Mouse (Mus musculus): ENCODE measurements around the gene Atp5s. TPM values are rescaled to one million over a fixed set of nuclear protein-coding genes. Genes with fewer than 3 reads are reported as not detected.

The Atp5s gene
- polyA plus RNA-seq, 1 experiment from 2014 or later, result 18.5 TPM

DNA sequence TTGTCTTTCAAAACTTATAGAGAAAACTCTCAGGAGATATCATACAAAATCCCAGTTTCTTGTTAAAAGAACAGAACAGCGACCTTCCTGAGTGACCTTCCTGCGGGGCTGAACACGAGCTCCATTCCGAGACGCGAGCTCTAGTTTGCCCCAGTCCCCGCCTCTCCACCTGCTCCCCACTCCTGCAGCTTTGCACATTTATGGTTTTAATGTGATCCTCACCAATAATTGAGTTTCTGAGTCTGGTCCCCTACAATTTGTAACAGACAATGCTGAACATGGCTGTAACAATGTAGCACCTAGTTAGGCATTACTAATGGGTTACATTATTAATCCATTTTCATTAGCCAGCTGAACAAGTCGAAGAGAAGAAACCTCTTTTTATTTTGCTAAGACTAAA is 56.7 kb downstream of the Atp5s start:
- Histone ChIP-seq H3K36me3 (ENCODE audit: insufficient read depth, low read length) (no peaks in the 10 kb centered on the region), H3K4me3 (ENCODE audit: low read depth, low read length) (no peak overlapping the region), H3K4me2 (replicated peaks; ENCODE audit: low read depth, low read length) (no peak overlapping the region), H3K4me1 (ENCODE audit: insufficient read depth, low read depth, low read length) (peaks cover 8% of the 10 kb centered on the region; the same call in 1 of the 2 replicates), H3K9me3 (ENCODE audit: low read length) (no peaks in the 10 kb centered on the region), H3K9ac (replicated peaks; ENCODE audit: low read depth) (no peak overlapping the region), H3K27ac (ENCODE audit: low read length) (no peak overlapping the region), H3K27me3 (replicated peaks; ENCODE audit: insufficient read depth, low read length) (no peaks in the 10 kb centered on the region)
- WGBS, result 85% methylated on average over 8 of the region's 8 CpGs
- DNase-seq (ENCODE audit: low spot score) (no peak), ATAC-seq (no peak)
- TF ChIP-seq CTCF (IDR thresholded peaks at IDR 0.05) (no peak), EP300 (IDR thresholded peaks at IDR 0.05) (no peak)

GRCm38 (mm10) chr12:69781935-69782650 is 57.3 kb downstream of the Atp5s start:
- Histone ChIP-seq H3K9ac (replicated peaks; ENCODE audit: low read depth) (no peak overlapping the region), H3K27me3 (replicated peaks; ENCODE audit: insufficient read depth, low read length) (no peaks in the 10 kb centered on the region), H3K9me3 (ENCODE audit: low read length) (no peaks in the 10 kb centered on the region), H3K36me3 (ENCODE audit: insufficient read depth, low read length) (no peaks in the 10 kb centered on the region), H3K4me2 (replicated peaks; ENCODE audit: low read depth, low read length) (no peak overlapping the region), H3K4me3 (ENCODE audit: low read depth, low read length) (no peak overlapping the region), H3K27ac (ENCODE audit: low read length) (no peak overlapping the region), H3K4me1 (ENCODE audit: insufficient read depth, low read depth, low read length) (0 out of 2 replicates have a peak, but pooled peaks cover 3% of the 10 kb centered on the region)
- no peak for ATAC-seq
- no peak for DNase-seq (ENCODE audit: low spot score)
- 65% methylated on average over 10 of the region's 10 CpGs for WGBS
- no peak for TF ChIP-seq EP300 (IDR thresholded peaks at IDR 0.05)
- TF ChIP-seq CTCF (IDR thresholded peaks at IDR 0.05), result no peak

DNA sequence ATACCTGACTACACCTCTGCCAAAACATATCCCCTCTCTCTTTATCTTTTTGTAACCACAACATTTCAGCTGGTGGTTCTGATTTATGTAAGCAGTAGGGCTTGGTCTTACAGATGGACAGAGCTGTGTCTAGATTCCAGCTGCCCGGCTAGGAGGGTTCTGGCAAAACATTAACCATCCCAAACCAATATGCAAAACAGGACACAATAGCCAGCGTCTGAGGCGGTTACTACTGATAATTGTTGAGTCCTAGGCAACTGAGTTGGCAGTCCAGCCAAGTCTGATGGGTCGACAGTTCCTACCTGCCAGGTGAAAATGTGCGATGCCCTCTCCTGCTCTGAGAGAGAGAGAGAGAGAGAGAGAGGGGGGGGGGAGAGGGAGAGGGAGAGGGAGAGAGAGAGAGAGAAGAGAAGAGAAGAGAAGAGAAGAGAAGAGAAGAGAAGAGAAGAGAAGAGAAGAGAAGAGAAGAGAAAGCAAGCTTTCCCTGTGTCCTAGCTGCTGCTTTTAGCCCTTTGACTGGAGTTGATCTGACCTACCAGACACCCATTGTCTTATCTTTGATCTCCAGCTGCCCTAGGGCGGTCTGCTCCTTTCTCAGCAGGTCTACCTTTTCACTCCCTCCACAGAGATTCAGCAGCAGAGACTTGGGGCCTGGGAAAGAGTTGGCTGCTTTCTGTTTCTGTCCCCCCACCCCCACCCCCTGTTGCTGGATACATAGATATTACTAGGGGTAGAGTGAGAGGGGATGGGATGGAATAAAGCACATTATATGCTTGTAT is 58.7 kb downstream of the Atp5s start:
- Histone ChIP-seq H3K4me3 (ENCODE audit: low read depth, low read length) (no peak overlapping the region), H3K9ac (replicated peaks; ENCODE audit: low read depth) (no peak overlapping the region), H3K27me3 (replicated peaks; ENCODE audit: insufficient read depth, low read length) (no peaks in the 10 kb centered on the region), H3K4me2 (replicated peaks; ENCODE audit: low read depth, low read length) (no peak overlapping the region), H3K9me3 (ENCODE audit: low read length) (no peaks in the 10 kb centered on the region), H3K4me1 (ENCODE audit: insufficient read depth, low read depth, low read length) (no peaks in the 10 kb centered on the region), H3K27ac (ENCODE audit: low read length) (no peak overlapping the region), H3K36me3 (ENCODE audit: insufficient read depth, low read length) (no peaks in the 10 kb centered on the region)
- WGBS, result 59% methylated on average over 6 of the region's 6 CpGs
- TF ChIP-seq EP300 (IDR thresholded peaks at IDR 0.05) (no peak), CTCF (IDR thresholded peaks at IDR 0.05) (no peak)
- ATAC-seq, result no peak
- DNase-seq (ENCODE audit: low spot score), result no peak

GRCm38 (mm10) chr12:69785471-69785870 is 60.7 kb downstream of the Atp5s start:
- no peaks in the 10 kb centered on the region for H3K4me1 ChIP-seq (ENCODE audit: insufficient read depth, low read depth, low read length)
- H3K4me2 ChIP-seq (replicated peaks; ENCODE audit: low read depth, low read length), result no peak overlapping the region
- DNase-seq (ENCODE audit: low spot score) (no peak), ATAC-seq (no peak)
- H3K4me3 ChIP-seq (ENCODE audit: low read depth, low read length), result no peak overlapping the region
- TF ChIP-seq EP300 (IDR thresholded peaks at IDR 0.05), result no peak
- TF ChIP-seq CTCF (IDR thresholded peaks at IDR 0.05), result no peak
- no peaks in the 10 kb centered on the region for H3K36me3 ChIP-seq (ENCODE audit: insufficient read depth, low read length)
- H3K9me3 ChIP-seq (ENCODE audit: low read length), result no peaks in the 10 kb centered on the region
- H3K9ac ChIP-seq (replicated peaks; ENCODE audit: low read depth), result no peak overlapping the region
- H3K27me3 ChIP-seq (replicated peaks; ENCODE audit: insufficient read depth, low read length), result 0 out of 2 replicates have a peak, but pooled peaks cover 4% of the 10 kb centered on the region
- 80% methylated on average over 9 of the region's 9 CpGs for WGBS
- no peak overlapping the region for H3K27ac ChIP-seq (ENCODE audit: low read length)

GRCm38 (mm10) chr12:69788380-69788779 is 63.6 kb downstream of the Atp5s start:
- no peak overlapping the region for H3K4me2 ChIP-seq (replicated peaks; ENCODE audit: low read depth, low read length)
- no peaks in the 10 kb centered on the region for H3K9me3 ChIP-seq (ENCODE audit: low read length)
- TF ChIP-seq EP300 (IDR thresholded peaks at IDR 0.05) (no peak), CTCF (IDR thresholded peaks at IDR 0.05) (no peak)

DNA sequence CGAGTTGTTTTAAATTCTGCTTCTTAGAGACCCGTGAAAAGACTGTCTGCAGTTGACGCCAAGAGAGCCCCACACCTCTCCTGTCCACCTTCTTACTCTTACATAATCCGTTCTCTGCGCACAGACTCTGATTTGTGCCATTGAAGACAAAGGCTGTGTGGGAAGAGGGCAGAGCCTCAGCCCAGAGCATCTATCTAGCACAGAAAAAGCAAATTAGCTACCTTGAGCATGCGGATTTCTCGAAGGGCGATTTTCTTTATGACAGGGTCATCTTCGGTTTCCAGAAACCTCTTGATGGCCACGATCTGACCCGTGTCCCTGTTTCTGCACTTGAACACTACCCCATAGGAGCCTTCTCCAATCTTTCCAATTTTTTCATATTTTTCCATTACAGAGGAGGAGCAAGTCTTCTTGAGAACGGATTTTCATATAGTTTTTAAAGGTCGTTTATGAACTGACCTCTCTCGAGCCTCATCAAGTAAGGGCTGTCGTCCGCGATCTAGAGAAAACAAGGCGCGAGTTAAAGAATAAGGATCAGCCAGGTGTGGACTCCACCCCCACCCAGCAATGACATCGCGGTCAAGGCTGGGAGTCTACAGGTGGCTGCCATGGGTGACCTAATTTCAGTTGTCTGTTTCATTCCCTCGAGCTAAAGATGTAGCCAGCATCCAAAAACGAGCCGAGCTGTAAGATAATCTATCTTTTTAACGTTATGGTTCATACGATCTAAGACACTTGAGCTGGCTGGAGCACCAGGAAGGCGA is 65.2 kb downstream of the Atp5s start:
- WGBS, result 37% methylated on average over 27 of the region's 27 CpGs
- TF ChIP-seq CTCF (IDR thresholded peaks at IDR 0.05), result no peak
- H3K9ac ChIP-seq (replicated peaks; ENCODE audit: low read depth), result 0 out of 2 replicates have a peak overlapping the region, but pooled peaks have one; percentile 17
- peak overlapping the region; percentile 73 for H3K4me2 ChIP-seq (replicated peaks; ENCODE audit: low read depth, low read length)
- H3K4me1 ChIP-seq (ENCODE audit: insufficient read depth, low read depth, low read length), result no peaks in the 10 kb centered on the region; the same call in 1 of the 2 replicates
- H3K9me3 ChIP-seq (ENCODE audit: low read length), result no peaks in the 10 kb centered on the region
- H3K27ac ChIP-seq (ENCODE audit: low read length), result no peak overlapping the region
- ATAC-seq (0 out of 2 replicates have a peak, but pooled peaks have one; percentile 5), DNase-seq (ENCODE audit: low spot score) (no peak)
- peak overlapping the region; percentile 39 for H3K4me3 ChIP-seq (ENCODE audit: low read depth, low read length)
- no peaks in the 10 kb centered on the region for H3K36me3 ChIP-seq (ENCODE audit: insufficient read depth, low read length)
- H3K27me3 ChIP-seq (replicated peaks; ENCODE audit: insufficient read depth, low read length), result 0 out of 2 replicates have a peak, but pooled peaks cover 4% of the 10 kb centered on the region

More at GRCm38 (mm10) chr12:69788380-69788779, 63.6 kb downstream of the Atp5s start:
- no peaks in the 10 kb centered on the region; the same call in 1 of the 2 replicates for H3K4me1 ChIP-seq (ENCODE audit: insufficient read depth, low read depth, low read length)
- no peaks in the 10 kb centered on the region for H3K36me3 ChIP-seq (ENCODE audit: insufficient read depth, low read length)
- no peak overlapping the region for H3K27ac ChIP-seq (ENCODE audit: low read length)
- 0 out of 2 replicates have a peak, but pooled peaks cover 4% of the 10 kb centered on the region for H3K27me3 ChIP-seq (replicated peaks; ENCODE audit: insufficient read depth, low read length)
- ATAC-seq (no peak), DNase-seq (ENCODE audit: low spot score) (no peak)
- no peak overlapping the region for H3K4me3 ChIP-seq (ENCODE audit: low read depth, low read length)
- 82% methylated on average over 5 of the region's 5 CpGs for WGBS
- no peak overlapping the region for H3K9ac ChIP-seq (replicated peaks; ENCODE audit: low read depth)

Measured in lung, postnatal 0 days (tissue).